Mouse (Mus musculus) heart, postnatal 4 days (tissue): Measurements from ENCODE around the gene Upp1. TPM values are rescaled to one million over a fixed set of nuclear protein-coding genes. Genes with fewer than 3 reads are reported as not detected.
"Not testable (repeated sequence)": the region's sequence is repeated elsewhere in the genome, so short reads cannot be mapped to it uniquely, and the experiment has no call there.

Experiments used
- DNase-seq: peaks from one replicate; pipeline ENCODE4 v3.0.0; 2021
- total RNA-seq, 2 experiments: library from RNA; stranded (reverse); gene quantifications; 2 replicates each; pipeline ENCODE4 v1.2.3; 2021

Upp1 gene
- 10 to 100 TPM; 57.7 to 59.0 TPM for total RNA-seq

DNA sequence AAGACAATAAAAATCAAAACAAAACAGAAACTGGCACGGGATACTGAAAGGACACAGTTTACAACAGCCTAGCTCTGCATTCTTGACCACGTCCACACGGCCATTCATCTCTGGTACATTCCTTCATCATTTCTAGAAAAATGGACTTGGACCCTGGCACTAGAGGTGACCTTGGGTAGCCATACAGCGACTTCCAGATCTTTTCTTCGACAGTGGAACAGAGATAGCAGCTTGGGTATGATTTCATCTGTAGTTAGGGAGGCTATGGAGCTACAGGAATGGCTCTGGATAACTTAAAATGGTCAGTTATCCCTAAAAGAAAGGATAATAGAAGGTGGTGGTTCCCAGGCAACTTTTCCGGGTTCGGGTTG is at the start of gene Upp1:
Upp1 (plus strand) TSS at position 54 of the 371 bp plus-strand sequence.
- no peak for DNase-seq

DNA sequence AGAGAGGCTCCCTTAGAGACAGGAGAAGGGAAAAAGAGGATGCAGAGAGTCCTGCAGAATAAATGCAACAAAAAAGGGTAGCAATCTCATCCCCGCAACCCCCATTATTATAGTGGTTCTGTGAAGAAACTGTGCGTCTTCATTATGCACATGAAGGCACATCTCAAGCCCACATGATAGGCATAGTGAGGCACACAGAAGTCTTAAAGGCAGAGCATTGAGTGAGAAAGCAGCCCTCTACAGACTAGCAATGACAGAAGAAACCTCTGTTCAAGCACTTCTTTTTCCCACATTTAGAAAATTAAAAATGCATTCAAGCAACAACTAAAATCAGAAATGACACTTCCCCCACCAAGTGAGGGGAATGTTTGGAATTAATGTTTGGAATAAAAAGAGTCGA is 41.5 kb upstream of the Upp1 start:
- DNase-seq, result no peak

DNA sequence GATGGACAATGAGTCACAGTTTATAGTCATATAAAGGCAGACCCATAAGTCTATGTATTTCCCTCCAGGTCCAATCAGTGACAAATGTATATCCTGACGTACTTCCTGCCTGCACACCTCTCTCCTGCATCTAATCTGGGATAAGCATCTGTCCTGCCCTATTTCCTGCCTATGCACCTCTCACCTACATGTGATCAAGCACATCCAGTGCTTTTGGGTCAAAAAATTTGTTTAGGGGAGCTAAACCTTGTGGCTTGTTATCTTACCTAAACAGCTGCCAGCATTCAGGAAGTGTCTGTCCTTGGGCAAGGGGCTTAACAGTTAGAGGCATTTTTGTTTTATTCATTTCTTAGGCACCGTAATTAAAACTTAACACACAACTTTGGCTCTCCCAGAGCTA is 4.7 kb upstream of the Upp1 start:
- DNase-seq, result no peak

DNA sequence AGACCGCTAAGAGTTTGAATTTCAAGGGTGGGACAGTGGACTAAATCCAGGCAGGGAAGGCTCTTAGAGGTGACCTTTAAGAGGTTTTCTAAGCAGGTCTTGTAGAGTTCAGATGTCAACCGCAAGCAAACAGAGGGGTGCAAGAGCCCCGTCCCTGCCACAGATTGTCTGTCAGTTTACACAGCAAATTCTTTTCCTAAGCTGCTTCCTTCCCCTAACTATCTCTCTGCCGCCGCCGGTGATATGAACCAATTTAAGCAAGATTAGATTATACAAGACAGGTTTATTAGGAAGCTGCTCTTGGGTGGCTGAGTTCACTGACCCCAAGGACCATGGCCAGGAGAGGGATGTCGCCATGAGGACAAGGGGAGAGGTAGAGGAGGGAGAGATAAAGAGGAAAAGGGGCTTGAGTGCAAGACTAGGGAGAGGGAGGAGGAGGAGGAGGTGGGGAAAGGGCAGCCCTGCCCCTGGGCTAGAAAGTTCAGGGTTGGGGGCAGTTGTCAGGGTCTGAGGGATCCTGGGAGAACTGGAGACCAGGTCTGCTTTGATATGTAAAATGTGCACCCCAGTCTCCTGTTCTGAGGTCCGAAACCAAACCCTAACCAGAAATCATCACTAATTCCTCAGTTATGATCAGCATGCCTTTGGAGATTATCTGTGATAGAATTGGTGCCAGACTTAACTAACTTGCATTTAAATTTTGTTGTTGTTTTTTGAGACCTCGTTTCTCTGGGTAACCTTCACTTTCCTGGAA is 2.4 kb upstream of the Upp1 start:
- no peak for DNase-seq

DNA sequence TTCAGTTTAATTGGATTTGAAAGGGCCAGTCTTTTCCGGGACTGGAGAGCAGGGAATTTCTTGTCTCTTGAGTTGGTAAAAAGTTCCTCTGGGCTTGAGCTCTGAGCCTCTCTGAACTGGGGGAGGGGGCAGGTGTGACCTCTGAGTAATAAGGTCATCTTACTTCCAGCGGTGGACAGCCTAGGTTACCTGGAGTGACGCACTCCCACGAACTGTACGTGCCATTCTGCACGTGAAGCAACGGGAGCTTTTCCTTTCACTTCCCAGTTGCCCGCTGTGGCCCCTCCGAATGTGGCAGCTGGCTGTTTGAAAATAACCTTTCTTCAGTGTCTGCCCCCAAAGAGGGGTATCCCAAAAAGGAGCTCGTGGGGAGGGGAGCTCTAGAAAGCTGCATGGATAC is 1.8 kb upstream of the Upp1 start:
- no peak for DNase-seq

DNA sequence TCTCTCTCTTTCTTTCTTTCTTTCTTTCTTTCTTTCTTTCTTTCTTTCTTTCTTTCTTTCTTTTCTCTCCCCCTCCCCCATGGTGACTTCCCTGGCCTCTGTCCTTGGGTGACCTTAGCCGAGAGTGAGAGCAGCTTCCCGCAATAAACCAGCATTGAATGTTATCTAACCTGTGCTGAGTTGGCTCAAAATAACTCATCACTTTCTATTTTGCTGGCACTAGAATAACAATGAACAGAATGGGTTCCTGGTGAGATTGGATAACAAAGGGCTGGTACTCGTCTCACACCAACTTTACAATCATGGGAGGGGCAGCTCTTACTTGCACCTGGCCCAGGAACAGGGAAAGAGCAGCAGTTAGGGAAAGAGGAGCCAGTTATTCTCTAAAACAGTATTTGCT is 987 bp upstream of the Upp1 start:
- DNase-seq, result no peak

DNA sequence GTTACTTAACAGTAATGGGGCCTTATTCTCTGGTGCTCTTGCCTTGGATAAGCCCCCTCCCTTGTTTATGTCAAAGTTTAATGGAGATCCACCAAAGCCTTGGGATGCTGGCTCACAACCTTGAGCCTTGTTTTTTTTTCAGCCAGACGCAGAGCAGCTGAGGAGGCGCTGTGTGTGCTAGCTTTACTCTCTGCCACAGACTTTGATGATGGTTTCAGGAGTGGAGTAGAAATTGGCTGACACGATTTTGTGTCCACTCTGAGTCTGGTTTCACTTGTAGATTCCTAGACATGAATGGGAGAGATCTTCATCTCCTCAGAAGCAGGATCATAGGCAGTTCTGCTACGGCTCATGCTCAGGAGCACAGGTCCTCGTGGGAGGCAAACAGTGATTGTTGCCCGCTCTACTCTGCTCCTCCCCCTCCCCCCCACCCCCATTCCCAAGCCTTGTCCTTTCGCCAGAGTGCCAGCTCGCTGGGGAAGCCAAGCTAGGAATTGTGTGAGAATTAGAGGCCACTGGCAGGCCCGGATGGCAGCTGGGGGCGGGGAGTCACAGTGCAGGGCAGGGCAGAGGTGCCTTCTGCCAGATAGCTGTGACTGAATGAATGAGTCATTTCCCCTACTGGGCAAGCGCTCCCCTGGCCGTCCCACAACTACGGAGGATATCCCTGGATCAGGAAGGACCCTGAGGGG is 399 bp upstream of the Upp1 start:
- DNase-seq, result peak; percentile 83

DNA sequence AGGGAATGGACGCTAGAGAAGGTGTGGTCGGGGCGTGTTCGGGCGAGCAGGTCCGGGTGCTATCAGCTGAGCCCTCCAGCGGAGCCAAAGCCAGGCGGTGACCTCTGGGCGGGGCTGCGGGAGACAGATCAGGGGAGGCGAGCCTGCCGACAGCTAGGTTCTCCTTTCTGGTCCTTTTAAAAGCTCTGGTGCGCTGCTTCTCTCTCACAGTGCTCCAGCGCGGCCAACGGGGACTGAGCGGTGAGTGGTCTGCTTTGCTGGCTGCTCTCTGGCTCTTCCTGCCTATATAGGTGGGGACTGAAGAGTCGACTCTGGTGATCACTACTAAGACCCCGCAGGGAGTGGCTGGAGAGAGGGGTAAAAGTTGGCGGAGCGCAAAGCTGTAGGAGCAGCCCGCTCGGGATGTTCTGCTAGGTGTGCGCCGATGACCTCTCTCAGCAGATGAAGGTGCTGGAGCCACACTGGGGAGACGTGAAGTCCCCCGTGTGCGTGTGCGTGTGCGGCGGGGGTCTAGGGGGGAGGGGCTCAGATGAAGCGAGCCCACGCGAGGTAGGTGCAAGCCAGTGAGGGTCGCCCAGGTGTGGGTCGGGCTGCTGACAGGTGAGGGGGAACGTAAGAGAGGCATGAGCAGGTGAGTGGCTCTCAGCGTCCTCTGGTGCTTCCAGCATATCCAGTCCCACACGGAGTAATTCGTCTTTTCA is 668 bp downstream of the Upp1 start:
- peak; percentile 66 for DNase-seq

DNA sequence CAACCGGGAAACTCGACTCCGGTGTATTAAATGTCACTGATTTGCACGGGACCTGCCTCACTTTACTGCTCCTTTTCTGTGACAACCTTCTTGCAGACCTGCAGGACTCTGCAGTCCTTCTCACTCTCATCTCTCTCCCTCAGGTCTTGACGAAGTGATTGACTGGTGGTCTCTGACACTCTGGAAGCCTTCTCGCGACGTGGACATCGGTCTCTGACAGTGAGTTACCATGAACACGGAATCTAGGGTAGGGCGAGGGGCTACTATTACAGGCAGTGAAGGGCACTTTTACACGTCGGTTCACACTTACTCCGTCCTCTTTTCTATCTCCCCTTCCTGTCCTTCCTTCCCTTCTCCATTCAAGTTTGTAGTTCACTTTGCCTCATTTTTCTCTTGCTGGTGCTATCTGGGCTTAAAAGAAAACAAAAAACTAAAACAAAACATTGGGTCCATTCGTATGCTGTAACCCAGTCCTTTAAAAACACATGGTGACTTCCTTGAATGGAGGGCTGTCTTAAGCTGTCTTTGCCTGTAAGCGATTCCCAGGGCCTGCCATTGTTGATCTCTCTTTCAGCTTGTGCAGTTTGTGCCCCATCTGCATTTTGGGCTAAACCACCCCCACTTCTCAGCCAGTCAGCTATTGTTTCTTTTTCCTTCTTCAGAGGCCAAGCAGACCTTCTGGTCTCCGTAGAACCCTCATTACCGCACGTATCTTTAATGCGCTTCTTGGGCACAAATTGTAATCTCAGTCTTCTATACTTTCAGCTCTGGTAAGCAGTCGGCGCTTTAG is 1.5 kb downstream of the Upp1 start:
- no peak for DNase-seq

DNA sequence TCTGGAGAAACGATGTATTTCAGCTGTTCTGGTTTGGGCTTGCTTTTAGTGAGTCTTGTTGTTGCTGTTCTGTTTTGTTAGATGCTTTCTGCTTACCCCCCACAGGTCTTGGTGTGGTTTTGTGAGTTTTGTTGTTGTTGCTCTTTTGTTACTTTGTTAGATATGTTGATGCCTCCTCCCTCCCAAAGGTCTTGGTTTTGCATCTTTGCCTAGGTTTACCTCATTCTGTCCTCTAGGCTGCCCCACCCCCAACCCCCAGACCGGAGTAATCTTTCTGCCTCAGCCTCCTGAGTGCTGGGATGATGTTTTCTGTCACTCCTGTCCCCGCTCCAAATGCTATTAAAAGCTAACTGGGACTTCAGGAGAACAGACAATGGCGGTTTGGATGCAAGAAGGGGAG is 4.4 kb downstream of the Upp1 start:
- DNase-seq, result no peak

DNA sequence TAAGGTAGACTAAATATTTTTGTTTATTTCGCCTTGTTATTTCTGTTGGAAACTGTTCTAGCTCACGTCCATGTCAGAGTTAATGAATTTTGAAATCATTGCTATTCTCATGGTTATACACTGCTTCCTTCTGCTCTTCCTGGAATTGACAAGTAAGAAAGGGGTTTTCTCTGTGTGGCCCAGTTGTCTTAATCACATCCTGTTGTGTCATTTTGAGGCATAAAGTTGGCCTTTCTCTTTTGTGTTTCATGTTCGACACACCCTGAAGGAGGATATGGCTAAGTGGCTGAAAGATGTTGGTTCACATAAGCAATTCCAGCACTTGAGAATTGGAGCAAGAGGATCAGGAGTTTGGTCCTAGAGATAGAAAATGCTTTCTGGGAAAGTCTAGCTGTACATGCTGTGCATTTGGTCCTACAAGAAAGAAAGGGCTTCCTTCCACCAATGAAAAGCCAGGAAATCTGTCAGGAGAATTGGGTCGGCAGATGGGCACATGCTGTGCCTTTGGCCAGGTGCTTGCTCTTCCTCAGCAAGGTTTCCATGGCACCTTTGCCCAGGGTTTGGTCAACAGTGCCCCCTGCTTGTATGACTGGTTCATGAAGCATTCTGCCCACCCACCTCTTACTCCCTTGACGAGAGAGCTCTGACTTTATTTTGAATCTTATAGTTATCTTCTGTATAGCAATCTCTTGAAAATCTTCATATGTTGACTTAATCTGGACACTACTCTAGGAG is 8.6 kb downstream of the Upp1 start:
- peak; percentile 58 for DNase-seq

DNA sequence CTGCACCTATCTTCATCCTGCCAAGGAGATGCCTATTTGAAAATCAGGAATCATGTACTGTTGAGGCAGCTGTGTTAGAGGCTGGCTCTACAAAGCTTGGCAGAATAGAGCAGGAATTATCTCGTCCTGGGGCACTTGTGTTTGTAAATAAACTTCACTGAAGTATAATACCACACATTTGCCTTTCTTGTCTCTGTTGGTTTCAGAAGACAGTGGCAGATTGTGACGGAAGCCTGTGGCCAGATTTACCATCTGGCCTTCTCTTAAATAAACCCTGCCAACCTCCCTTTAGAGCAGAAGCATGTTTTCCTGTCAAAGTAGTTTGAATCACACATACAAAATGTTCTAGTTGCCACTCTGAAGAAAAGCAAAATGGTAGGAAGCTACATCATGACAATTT is 10.2 kb downstream of the Upp1 start:
- DNase-seq, result no peak

DNA sequence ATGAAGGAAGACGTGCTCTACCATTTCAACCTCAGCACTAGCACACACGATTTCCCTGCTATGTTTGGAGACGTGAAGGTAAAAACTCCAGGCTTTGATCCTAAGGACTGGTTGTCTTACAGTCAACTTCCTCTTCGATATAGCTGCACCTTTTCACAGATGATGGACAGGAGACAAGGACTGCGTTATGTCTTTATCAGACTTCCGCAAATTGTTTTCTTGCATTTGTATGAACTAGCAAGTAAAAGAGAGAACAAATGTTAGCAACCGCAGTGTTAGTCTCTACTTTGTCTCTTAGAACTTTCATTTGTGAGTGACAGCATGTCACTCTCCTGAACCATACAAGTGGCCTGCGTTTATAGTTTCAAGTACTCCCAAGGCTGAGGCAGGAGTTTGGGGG is 11.6 kb downstream of the Upp1 start:
- DNase-seq, result no peak

DNA sequence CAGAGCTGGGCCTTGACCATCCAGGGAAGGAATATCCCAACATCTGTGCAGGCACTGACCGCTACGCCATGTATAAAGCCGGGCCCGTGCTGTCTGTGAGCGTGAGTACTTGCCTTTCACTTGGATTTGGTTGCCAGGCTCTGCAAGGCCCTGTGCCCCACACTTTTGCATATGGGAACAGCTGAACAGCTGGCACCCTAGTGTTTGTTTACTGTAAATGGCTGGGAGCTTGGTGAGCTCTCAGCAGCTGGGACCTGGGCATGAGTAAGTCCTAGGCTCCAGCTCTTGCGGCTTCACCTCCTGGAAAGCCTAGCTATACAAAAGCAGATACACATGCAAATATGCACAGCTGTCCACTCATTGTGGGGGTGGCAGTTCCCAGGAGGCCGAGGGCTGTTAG is 13.8 kb downstream of the Upp1 start:
- no peak for DNase-seq

DNA sequence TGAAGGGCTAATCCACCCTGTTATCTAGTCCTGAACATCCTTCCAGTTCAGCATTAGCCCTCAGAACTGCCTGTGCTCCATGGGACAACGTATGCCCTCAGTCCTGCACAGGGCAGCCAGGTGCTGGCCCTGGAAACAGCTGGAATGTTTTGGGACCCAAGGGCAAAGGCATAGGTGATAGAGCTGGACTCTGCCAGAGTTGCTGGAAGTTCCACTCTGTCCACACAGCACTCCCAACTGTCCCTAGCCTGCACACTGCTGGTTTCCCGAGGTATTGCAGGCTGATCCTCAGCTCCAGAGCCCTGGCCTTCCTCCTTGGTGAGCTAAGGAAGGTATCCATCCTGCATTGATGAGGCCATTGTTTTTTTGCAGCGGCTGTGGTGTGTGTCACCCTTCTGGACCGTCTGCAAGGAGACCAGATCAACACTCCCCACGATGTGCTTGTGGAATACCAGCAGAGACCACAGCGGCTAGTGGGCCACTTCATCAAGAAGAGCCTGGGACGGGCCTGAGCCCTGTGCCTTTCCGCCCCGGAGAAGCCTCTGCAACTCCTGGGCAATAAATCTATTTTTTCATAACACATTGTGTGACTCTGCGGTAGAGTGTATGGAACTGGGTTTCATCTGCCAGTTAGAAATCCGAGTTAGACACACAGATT is 17.8 kb downstream of the Upp1 start:
- DNase-seq, result peak; percentile 26

DNA sequence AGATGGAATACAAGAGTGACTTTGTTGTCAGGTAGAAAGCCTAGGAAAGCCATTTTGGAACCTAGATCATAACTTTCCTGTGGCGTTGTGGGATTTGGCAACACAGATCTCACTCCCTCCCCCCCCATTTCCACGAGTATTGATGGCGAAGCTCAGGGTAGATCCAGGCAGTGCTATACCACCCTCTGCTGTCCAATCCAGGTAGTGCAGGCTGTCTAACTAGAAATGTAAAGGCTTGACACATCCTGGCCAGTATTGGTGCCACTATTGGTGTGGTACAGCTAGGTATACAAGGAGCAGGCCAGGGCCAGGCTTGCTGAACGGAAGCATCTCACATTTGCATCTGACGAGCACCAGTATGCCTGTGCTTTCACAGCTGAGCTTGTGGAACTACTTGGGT is 18.6 kb downstream of the Upp1 start:
- peak; percentile 86 for DNase-seq

DNA sequence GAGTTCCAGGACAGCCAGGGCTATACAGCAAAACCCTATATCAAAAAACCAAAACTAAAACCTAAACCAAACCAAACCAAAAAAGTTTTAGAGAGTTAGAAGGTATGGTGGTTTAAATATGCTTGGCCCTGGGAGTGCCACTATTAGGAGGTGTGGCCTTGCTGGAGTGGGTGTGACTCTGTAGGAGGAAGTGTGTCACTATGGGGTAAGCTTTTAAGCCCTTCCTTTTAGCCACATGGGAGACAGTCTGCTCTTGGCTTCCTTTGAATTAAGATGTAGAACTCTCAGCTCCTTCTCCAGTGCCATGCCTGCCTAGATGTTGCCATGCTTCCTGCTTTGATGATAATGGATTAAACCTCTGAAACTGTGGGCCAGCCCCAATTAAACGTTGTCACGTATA is 27.2 kb downstream of the Upp1 start:
- no peak for DNase-seq

DNA sequence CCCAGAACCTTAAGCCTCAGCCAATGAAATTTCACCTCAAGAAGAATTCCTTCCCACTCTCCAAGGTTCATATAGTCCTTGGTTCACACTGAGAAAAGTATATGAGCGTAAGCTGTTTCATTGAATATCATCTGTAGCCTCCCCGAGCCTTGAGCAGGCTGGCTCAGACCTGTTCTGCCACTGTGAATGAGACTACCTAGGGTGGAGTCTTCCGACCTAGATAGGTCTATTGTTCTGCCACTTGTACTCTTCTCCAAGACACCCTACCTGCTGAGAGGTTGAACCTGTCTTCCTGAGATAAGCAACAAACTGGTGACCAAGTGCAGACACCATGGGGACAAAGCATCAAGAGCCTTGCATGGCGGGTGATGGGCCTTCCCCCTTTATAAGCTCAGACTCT is 28.2 kb downstream of the Upp1 start:
- no peak for DNase-seq

DNA sequence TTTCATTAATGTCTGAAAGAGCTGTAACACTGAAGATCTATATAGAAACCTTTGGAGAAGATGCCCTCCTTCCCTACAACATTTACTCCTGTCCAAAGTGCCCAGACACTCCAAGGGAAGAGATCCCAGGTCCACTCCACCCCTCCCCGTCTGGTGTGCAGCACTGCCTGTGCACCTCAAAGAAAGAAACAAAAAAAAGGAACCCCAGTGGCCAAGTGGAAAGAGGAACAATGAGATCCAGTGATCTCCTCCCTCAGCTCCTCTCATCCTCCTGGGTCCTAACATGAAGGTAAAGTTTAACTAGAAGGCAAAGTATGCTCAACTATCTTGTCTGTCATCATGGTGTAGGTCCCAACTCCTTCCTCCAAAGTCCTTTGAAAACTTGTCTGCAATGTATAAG is 28.8 kb downstream of the Upp1 start:
- no peak for DNase-seq

DNA sequence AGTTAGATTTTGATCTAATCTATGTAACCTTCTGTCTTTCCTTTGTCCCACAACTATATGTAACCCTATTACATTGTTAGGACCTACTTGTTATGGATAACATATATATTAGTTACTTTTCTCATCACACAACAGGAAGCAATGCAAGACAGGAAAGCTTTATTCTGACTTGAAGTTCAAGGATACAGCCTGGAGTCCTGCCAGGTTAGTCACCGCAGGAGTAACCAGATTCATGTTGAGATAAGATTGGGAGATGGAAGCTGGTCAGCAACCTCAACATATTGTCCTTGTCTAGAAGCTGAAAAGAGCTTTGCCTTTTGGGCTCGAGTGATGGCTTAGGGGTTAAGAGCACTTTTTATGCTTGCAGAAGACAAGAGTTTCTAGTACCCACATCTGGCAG is 30.3 kb downstream of the Upp1 start:
- DNase-seq, result no peak

DNA sequence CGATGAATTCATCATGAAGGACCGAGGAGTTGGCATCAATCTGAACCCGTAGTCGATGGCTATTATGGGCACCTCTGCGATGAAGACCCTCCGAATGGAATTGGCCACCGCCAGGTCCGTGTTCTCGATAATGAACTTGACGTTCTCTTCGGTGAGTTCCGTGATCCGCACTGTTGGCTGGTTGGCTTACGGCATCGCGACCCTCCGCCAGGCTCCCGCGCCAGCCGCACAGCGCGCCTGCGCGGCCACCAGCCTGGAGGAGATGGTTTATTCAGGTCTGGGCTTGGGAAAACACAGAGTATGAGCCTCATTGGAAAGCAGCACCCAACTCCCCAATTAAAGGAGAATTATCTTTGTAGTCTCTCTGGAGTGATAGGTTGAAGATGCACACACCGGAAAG is 32.5 kb downstream of the Upp1 start:
- DNase-seq, result not testable (repeated sequence)

DNA sequence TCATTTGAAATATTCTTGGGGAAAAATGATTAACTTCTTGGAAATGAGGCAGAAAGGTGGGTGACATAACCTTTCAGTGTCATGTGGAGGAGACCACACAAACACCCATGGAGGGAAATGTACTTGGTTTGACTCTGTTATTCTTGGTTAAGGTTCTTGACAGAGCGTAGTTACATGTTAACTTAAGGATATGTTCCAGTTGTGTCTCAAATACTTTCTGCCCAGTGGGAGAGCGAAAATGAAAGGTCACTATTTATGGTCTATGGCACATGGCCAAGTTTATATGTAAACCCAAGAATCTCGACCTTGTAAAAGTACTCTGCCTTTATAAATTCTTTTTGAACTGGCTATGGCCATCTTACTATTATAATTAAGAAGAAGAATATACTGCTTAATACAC is 42.0 kb downstream of the Upp1 start:
- DNase-seq, result no peak
